Mouse (Mus musculus) megakaryocyte, embryonic 14.5 days (primary cell): Measurements from ENCODE around the gene Pcdh9.

Experiments
- FLI1 ChIP-seq: IDR thresholded peaks from 2 replicates; pipeline ENCODE4 v1.6.1; 2012; ENCODE audit warnings: low read length, inconsistent platforms, mixed read lengths
- GATA1 ChIP-seq: IDR thresholded peaks from 3 replicates; pipeline ENCODE4 v1.6.1; 2012; ENCODE audit warnings: mixed read lengths, low read length, inconsistent platforms, borderline replicate concordance

GRCm38 (mm10) chr14:93075761-93076160 lies 814.7 kb downstream of the Pcdh9 start:
- TF ChIP-seq GATA1 (no peak), FLI1 (no peak)
